In the genomic region with DNA sequence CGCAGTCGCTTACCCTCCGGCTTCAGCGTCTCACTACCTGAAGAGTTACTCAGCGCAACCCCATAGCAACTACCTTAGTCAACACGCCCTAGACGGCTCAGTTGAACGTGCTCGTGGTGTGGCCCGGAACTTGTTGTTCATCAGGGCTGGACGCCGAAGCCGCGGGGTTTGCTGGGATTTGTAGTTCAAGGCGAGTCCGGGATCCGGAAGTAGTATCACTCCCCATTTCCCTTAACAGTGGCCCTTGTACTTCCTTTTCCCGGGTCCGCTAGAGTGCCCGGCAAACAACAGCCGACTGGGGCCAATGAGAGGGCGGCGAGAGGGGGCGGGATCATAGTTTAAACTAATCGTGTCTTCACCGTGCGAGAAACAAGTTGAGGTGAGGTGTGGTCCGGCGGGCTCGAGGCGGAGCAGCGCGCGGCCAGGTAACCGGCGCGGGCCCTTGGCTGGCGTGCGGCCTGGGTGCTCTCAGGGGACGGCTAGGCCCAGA, we compare ENCODE assay signal across 8 mouse cellular contexts. TPM values are rescaled to one million over a fixed set of nuclear protein-coding genes. Genes with fewer than 3 reads are reported as not detected.
A peak's percentile ranks its signal among the peaks of the same experiment; 100 is the strongest.
DNase-seq lines count a peak whose midpoint lies in the region; ATAC-seq lines count a peak whose summit lies in the region.

A gene (minus strand): TSS at position 145 of the 490 bp plus-strand sequence.
A gene (plus strand): TSS at position 361 of the 490 bp plus-strand sequence.

- no peaks in the 10 kb centered on the region for H3K27me3 ChIP-seq in hindbrain, embryonic 12.5 days

- H3K9ac ChIP-seq in hindbrain, embryonic 12.5 days, result peak within 1 kb of the TSS; percentile 83

- no peaks in the 10 kb centered on the region for H3K36me3 ChIP-seq in hindbrain, embryonic 12.5 days

- ATAC-seq in hindbrain, embryonic 12.5 days (ENCODE audit: low FRiP score), result peak; percentile 98

- peaks cover 19% of the 10 kb centered on the region for H3K4me1 ChIP-seq in hindbrain, embryonic 12.5 days

- peak; percentile 96 for DNase-seq in NIH3T3 (ENCODE audit: low read depth)
- DNase-seq in cerebellum, postnatal 10 days, result peak; percentile 96 to 98
- peak; percentile 91 to 94 for DNase-seq in frontal cortex, postnatal 10 days (ENCODE audit: low spot score in 2 of 2)
- DNase-seq in layer of hippocampus, postnatal 14 days (ENCODE audit: low spot score in 2 of 2), result peak; percentile 95 to 98
- peak; percentile 95 for DNase-seq in lung, postnatal 14 days
- peak; percentile 85 for DNase-seq in retina, adult 2 months (ENCODE audit: low read depth, low spot score)
- peak; percentile 93 to 97 for DNase-seq in thymus, postnatal 36 days

- H3K27ac ChIP-seq in hindbrain, embryonic 12.5 days, result peak within 1 kb of the TSS; percentile 73

- peak within 1 kb of the TSS; percentile 89 for H3K4me3 ChIP-seq in hindbrain, embryonic 12.5 days

- peak within 1 kb of the TSS; percentile 77 for H3K4me2 ChIP-seq in hindbrain, embryonic 12.5 days (replicated peaks)

- H3K9me3 ChIP-seq in hindbrain, embryonic 12.5 days (replicated peaks), result no peaks in the 10 kb centered on the region

- under 1% methylated on average over 40 of the region's 40 CpGs for WGBS in hindbrain, embryonic 12.5 days

RNA-seq across cellular contexts. Expression of the first gene that starts in this region (rescaled TPM):
- polyA plus RNA-seq in hindbrain, embryonic 12.5 days (2016; fragmentation: Nextera tagmentation; extraction: Ambion mirVana), result 9.4 and 10.1 TPM in 2 replicates
- total RNA-seq in layer of hippocampus, postnatal 14 days (2021), result 1 to 10 TPM; 4.8 to 7.4 TPM

RNA-seq across cellular contexts. Expression of the second gene that starts in this region (rescaled TPM):
- polyA plus RNA-seq in hindbrain, embryonic 12.5 days (2016; fragmentation: Nextera tagmentation; extraction: Ambion mirVana), result 99.2 and 100 TPM in 2 replicates
- total RNA-seq in layer of hippocampus, postnatal 14 days (2021), result 10 to 100 TPM; 73.4 to 75.3 TPM

Comparison
In these comparisons a context has a peak if more than half of its experiments do, and no peak if none do; other contexts are left out.
1. Peak in every context shown above with its lines: DNase-seq, ATAC-seq, H3K4me3 ChIP-seq and H3K27ac ChIP-seq.